Comparison of ENCODE assay signal across 13 mouse cellular contexts in genomic region chrX:130875289-130875688, GRCm38 (mm10).
DNase-seq lines count a peak whose midpoint lies in the region; ATAC-seq lines count a peak whose summit lies in the region.
"Had no signal": no experiment of that assay in that cellular context is flagged by ENCODE, and none has a peak within 500 bp of the region (broad histone marks: within the 10 kb centered on the region; RNA-seq: fewer than 3 reads in every experiment).

No protein-coding gene starts in this region.

- DNase-seq in forebrain, embryonic 14.5 days (ENCODE audit: low spot score), result peak; percentile 62
- DNase-seq in left cerebral cortex, postnatal 4 days, result peak; percentile 10
- DNase-seq in left cerebral cortex, adult 11 months (ENCODE audit: low spot score), result no peak
- DNase-seq in 416B (ENCODE audit: low read depth), result peak; percentile 11
- DNase-seq in adrenal gland, postnatal 25 days, result peak; percentile 4
- DNase-seq in urinary bladder, postnatal 14 days (ENCODE audit: low spot score), result no peak
- no peak for DNase-seq in midbrain, embryonic 10.5 days (ENCODE audit: low spot score)
- DNase-seq: heart, adult 11 months had no signal

- no peaks in the 10 kb centered on the region for H3K36me3 ChIP-seq in forebrain, embryonic 14.5 days (ENCODE audit: control insufficient read depth, insufficient read depth, low read length)
- no peaks in the 10 kb centered on the region for H3K36me3 ChIP-seq in forebrain, embryonic 12.5 days (replicated peaks)
- no peaks in the 10 kb centered on the region for H3K36me3 ChIP-seq in midbrain, embryonic 10.5 days
- H3K36me3 ChIP-seq: intestine, embryonic 15.5 days; neural tube, embryonic 13.5 days had no signal

- no peak overlapping the region for H3K27ac ChIP-seq in forebrain, embryonic 14.5 days (ENCODE audit: low read depth, low read length)
- H3K27ac ChIP-seq in forebrain, embryonic 12.5 days, result no peak overlapping the region
- no peak overlapping the region for H3K27ac ChIP-seq in midbrain, embryonic 10.5 days (replicated peaks)
- H3K27ac ChIP-seq: intestine, embryonic 15.5 days; neural tube, embryonic 13.5 days had no signal

- H3K9me3 ChIP-seq in forebrain, embryonic 14.5 days (replicated peaks; ENCODE audit: control insufficient read depth, low read length), result no peaks in the 10 kb centered on the region
- no peaks in the 10 kb centered on the region for H3K9me3 ChIP-seq in forebrain, embryonic 12.5 days
- no peaks in the 10 kb centered on the region for H3K9me3 ChIP-seq in midbrain, embryonic 10.5 days (replicated peaks)
- H3K9me3 ChIP-seq: intestine, embryonic 15.5 days; megakaryocyte, embryonic 14.5 days; neural tube, embryonic 13.5 days had no signal

- WGBS in forebrain, embryonic 14.5 days, result 37% methylated on average over 3 of the region's 3 CpGs
- 35% methylated on average over 3 of the region's 3 CpGs for WGBS in forebrain, embryonic 12.5 days
- WGBS in midbrain, embryonic 10.5 days, result 69% methylated on average over 3 of the region's 3 CpGs

- ATAC-seq in forebrain, embryonic 14.5 days, result no peak
- ATAC-seq in forebrain, embryonic 12.5 days (ENCODE audit: low FRiP score), result no peak
- ATAC-seq: intestine, embryonic 15.5 days; Patski had no signal

- intact Hi-C loops in left cerebral cortex, postnatal 4 days (cut with DNase I), result no loop called here

- no peak overlapping the region for H3K4me2 ChIP-seq in forebrain, embryonic 14.5 days (ENCODE audit: low read length)
- H3K4me2 ChIP-seq in forebrain, embryonic 12.5 days, result no peak overlapping the region
- H3K4me2 ChIP-seq: intestine, embryonic 15.5 days; neural tube, embryonic 13.5 days had no signal

- no peak overlapping the region for H3K4me3 ChIP-seq in forebrain, embryonic 14.5 days (ENCODE audit: low read depth, low read length)
- no peak overlapping the region for H3K4me3 ChIP-seq in forebrain, embryonic 12.5 days (replicated peaks)
- no peak overlapping the region for H3K4me3 ChIP-seq in midbrain, embryonic 10.5 days
- H3K4me3 ChIP-seq: intestine, embryonic 15.5 days; megakaryocyte, embryonic 14.5 days; neural tube, embryonic 13.5 days had no signal

- no peaks in the 10 kb centered on the region for H3K4me1 ChIP-seq in forebrain, embryonic 14.5 days (ENCODE audit: control insufficient read depth, insufficient read depth, low read length)
- no peaks in the 10 kb centered on the region for H3K4me1 ChIP-seq in forebrain, embryonic 12.5 days
- no peaks in the 10 kb centered on the region for H3K4me1 ChIP-seq in midbrain, embryonic 10.5 days
- H3K4me1 ChIP-seq: intestine, embryonic 15.5 days; megakaryocyte, embryonic 14.5 days; neural tube, embryonic 13.5 days had no signal

- no peaks in the 10 kb centered on the region for H3K27me3 ChIP-seq in forebrain, embryonic 14.5 days (replicated peaks; ENCODE audit: control insufficient read depth, insufficient read depth, low read length)
- H3K27me3 ChIP-seq in forebrain, embryonic 12.5 days, result no peaks in the 10 kb centered on the region
- peaks cover 7% of the 10 kb centered on the region; the same call in 1 of the 2 replicates for H3K27me3 ChIP-seq in midbrain, embryonic 10.5 days (ENCODE audit: low read depth, poor library complexity, severe bottlenecking)
- H3K27me3 ChIP-seq: intestine, embryonic 15.5 days; megakaryocyte, embryonic 14.5 days; neural tube, embryonic 13.5 days; Patski had no signal

- H3K9ac ChIP-seq in forebrain, embryonic 14.5 days (ENCODE audit: low read length), result no peak overlapping the region
- no peak overlapping the region for H3K9ac ChIP-seq in forebrain, embryonic 12.5 days
- H3K9ac ChIP-seq: intestine, embryonic 15.5 days; neural tube, embryonic 13.5 days had no signal

Comparison
In these comparisons a context has a peak if more than half of its experiments do, and no peak if none do; other contexts are left out.
1. DNase-seq: peak in forebrain, embryonic 14.5 days (single experiment), left cerebral cortex, postnatal 4 days (single experiment), 416B (single experiment) and adrenal gland, postnatal 25 days (single experiment); none in left cerebral cortex, adult 11 months (single experiment), urinary bladder, postnatal 14 days (single experiment) and midbrain, embryonic 10.5 days (single experiment).